Mouse (Mus musculus): ENCODE data around the gene Fxr2.

Gene Fxr2

GRCm38 (mm10) chr11:69632284-69633089, at the start of gene Fxr2:
Gene Fxr2, plus strand, starts transcription at chr11:69632990.
- peak; percentile 100 for DNase-seq (ENCODE audit: low read depth, low spot score)

DNA sequence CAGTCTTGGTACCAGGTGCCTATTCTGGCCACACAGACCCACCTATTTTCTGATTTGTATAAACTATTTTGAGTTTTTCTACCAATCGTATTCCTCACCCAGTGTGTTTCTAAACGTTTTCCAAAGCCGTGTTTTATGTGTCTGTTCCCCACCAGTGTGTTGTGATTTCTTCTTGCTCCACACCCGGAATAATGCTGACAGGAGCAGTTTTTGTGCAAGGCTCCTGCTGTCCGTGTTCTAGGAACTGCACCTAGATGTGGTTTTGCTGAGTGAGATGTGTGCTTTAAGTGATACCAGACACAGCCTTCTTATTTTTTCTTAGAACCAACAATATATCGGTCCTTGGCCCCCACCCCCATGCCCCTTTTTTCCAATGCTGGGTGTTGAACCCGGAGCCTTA, 48.8 kb upstream of the Fxr2 start:
- DNase-seq (ENCODE audit: low read depth, low spot score) = no peak

- DNase-seq (ENCODE audit: low read depth, low spot score) = no peak
Observed at GRCm38 (mm10) chr11:69584937-69585336, 47.9 kb upstream of the Fxr2 start.

- DNase-seq (ENCODE audit: low read depth, low spot score) = no peak
Observed at GRCm38 (mm10) chr11:69585718-69586325, 47.0 kb upstream of the Fxr2 start.

- no peak for DNase-seq (ENCODE audit: low read depth, low spot score)
Observed at GRCm38 (mm10) chr11:69589207-69589834, 43.5 kb upstream of the Fxr2 start.

DNA sequence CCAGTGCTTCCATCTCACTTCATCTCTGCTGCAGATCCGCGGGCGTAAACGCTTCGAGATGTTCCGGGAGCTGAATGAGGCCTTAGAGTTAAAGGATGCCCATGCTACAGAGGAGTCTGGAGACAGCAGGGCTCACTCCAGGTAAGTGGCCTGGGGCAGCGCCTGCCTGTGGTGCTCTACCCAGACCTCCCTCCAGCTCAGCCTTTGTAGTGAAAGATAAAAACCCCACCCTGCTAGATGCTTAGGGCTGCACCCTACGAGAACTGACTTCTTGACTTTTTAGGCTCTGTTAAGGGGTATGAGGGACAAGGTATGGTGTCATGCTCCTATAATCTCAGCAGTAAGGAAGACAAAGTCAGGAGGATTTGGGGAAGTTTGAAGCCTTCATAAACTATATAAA, 42.2 kb upstream of the Fxr2 start:
- no peak for DNase-seq (ENCODE audit: low read depth, low spot score)

DNA sequence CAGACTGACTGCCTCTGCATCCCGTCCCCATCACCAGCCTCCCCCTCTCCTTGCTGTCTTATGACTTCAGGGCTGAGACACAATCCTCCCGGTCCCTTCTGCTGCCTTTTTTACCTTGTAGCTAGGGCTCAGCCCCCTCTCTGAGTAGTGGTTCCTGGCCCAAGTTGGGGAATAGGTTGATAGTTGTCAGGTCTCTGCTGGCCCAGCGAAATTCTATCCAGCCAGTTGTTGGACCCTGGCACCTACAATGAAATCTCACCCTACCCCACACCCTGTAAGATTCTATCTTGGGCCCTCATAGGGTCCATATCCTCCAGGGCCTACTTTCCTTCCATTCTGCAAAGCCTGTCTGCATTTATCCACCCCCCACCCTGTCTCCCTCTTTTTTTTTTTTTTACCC, 41.4 kb upstream of the Fxr2 start:
- no peak for DNase-seq (ENCODE audit: low read depth, low spot score)

DNA sequence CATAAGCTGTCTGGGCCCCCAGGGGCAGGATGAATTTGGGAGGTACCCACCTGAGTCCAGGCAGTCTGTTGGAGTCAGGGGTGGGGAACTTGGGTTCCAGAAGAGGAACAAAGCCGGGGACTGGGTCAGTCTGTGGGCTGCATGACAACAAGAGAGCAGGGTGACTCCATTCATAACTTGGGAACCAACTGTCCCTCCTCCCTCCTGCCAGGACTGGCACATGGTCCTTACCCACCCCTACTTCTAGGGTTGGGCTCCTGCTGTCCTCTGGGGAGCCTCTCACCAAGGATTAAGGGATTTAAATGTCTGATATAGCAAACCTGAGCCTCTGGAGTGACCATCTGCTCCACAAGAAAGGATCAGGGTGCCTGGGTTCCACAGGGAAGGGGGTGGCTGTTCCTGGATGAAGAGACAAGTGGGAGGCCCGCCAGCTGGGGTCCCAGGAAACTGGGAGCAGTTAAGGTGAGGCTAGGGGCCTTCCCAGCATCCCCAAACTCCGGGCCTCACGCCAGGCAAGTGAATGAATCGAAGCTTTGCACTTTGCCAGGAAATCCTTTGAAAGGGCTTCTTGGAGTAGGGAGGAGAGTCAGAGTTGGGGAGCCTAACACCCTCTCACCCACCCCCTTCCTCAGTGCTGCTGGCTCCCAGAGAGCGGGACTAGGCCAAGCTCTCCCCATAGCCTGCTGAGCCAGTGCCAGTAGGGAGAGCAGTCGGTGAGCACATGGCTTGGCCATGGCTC, 40.7 kb upstream of the Fxr2 start:
- DNase-seq (ENCODE audit: low read depth, low spot score) = no peak

- DNase-seq (ENCODE audit: low read depth, low spot score) = no peak
Observed at GRCm38 (mm10) chr11:69592799-69593198, 40.0 kb upstream of the Fxr2 start.

GRCm38 (mm10) chr11:69594853-69595252, 37.9 kb upstream of the Fxr2 start:
- no peak for DNase-seq (ENCODE audit: low read depth, low spot score)

- DNase-seq (ENCODE audit: low read depth, low spot score) = no peak
Observed at GRCm38 (mm10) chr11:69599436-69599835, 33.4 kb upstream of the Fxr2 start.

- DNase-seq (ENCODE audit: low read depth, low spot score) = no peak
Observed at GRCm38 (mm10) chr11:69600098-69600497, 32.7 kb upstream of the Fxr2 start.

GRCm38 (mm10) chr11:69601768-69602167, 31.0 kb upstream of the Fxr2 start:
- no peak for DNase-seq (ENCODE audit: low read depth, low spot score)

- DNase-seq (ENCODE audit: low read depth, low spot score) = no peak
Observed at GRCm38 (mm10) chr11:69603516-69603915, 29.3 kb upstream of the Fxr2 start.

DNA sequence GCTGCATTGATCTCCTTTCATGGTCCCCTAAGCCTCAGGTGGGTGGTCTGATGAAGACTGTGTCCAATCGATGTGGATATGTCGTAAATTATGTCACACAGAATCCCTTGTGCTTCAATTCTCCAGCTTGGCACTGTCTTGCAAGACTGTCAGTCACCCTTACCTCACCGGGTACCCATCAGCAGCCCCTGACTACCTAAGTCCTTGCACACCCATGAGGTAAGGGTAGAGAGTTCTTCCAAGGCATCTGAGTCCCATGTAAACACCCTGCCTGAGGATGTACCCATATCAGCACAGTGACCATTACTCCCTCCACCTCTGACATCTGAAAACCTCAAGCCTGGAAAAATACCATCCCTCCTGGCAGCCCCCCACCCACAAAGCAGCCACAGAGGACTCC, 28.4 kb upstream of the Fxr2 start:
- DNase-seq (ENCODE audit: low read depth, low spot score) = no peak

DNA sequence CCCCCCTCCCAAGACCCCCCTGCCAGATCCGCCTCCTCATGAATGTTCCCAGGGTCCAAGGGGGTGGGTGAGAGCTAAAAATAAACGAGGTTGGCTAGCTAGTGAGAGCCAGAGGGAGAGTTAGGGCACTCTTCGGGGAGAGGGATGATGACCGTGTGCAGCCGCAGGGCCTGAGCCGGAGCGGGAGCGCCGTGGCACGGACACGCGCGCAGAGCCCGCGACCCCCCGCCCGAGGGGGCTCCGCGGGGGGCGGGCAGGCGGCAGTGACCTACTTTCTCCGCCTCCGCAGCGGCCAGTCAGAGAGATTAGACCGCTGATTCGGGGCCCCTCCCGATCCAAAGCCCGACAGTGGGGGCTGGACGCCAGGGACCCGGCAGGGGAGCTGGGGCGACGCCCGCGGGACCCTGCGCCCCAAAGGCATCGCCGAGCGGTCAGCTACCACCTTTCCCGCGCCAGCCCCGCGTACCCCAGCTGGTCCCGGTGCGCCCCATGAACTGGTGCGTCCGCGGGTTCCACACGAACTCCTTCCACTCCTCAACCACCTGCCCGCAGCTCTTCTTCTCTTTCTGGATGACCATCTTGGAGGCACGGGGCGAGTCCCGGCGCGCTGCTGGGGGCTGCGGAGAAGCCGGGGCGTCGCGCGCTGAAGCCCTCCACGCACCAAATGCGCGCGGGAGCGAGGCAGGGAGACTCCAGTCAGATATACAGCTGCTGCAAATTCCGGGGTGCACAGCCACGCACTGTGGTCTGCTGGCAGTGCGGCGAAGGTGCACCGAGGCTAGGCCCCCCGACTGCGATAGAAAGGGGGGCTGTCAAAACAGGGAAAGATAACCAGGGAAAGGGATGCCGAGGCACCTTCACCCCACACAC, 27.8 kb upstream of the Fxr2 start:
- DNase-seq (ENCODE audit: low read depth, low spot score) = no peak

DNA sequence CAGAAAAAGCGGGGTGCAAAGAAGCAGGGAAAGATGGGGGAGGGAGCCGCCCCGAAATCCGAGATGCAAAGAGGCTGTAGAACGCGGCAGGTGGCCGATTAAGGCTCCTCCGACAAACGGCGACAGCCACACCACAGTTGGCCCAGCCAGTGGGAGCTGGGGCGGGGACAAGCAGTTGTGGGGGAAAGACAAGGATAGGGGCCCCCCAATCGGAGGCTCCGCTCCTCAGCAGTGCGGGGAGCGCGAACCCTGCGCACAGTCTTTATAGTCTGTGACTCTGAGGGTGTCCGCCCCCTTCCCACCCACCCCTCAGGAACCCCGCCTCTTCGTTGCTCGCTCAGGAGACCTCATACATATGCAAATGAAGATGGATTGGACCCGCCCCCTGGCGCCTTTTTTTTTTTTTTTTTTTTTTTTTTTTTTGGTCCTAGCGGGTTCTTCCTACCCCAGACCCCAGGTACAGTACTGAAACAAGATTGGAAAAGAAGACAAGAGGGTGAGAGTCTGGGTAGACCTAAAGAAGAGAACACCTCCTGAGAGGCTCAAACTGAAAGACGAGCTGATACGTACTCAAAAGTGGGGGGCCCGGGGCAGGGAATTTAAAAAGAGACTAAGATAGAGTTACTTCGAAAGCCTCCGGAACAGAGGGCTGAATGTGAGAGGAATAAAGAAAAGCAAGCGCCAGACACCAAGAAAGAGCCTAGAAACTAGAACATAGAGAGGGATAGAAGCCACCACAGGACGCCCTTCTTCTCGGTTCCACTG, 26.9 kb upstream of the Fxr2 start, which contains the start of gene Atp1b2:
Gene Atp1b2, minus strand, starts transcription at position 217 of the 765 bp plus-strand sequence.
- DNase-seq (ENCODE audit: low read depth, low spot score) = peak; percentile 73

- no peak for DNase-seq (ENCODE audit: low read depth, low spot score)
Observed at GRCm38 (mm10) chr11:69606491-69606795, 26.3 kb upstream of the Fxr2 start.

DNA sequence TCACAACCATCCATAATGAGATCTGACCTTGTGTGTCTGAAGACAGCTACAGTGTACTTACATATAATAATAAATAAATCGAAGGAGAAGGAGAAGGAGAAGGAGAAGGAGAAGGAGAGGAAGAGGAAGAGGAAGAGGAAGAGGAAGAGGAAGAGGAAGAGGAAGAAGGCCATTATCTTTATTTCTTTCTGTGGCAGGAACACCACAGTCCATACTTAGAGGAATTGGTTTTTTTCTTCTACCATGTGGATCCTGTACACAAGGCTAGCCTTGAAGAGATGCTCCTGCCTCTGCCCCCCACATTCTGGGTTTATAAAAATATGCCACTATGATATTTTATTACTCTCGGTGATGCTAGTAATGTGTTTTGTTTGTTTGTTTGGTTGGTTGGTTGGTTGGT, 26.0 kb upstream of the Fxr2 start:
- DNase-seq (ENCODE audit: low read depth, low spot score) = no peak

DNA sequence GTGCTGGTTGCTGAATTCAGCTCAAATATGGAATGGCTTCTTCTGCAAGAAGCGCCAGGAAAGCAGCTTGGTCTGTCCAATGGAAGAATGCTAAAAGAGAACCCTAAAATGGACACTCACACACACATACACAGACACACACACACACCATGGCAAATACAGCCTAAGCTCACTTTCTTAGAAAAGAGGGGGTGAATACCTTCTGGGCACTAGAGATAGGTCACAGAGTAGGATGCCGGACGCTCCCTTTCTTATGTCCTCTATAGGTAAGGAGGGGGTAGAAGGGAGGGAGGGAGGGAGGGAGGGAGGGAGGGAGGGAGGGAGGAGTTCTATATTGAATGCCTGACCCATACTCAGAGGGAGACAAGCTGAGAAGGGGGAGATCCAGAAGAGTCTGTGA, 24.3 kb upstream of the Fxr2 start:
- DNase-seq (ENCODE audit: low read depth, low spot score) = no peak

GRCm38 (mm10) chr11:69609416-69609815, 23.4 kb upstream of the Fxr2 start:
- no peak for DNase-seq (ENCODE audit: low read depth, low spot score)

Measured in telencephalon, adult 2 months (tissue).